Mouse (Mus musculus): ENCODE measurements around the gene Mmd. TPM values are rescaled to one million over a fixed set of nuclear protein-coding genes. Genes with fewer than 3 reads are reported as not detected.
A peak's percentile ranks its signal among the peaks of the same experiment; 100 is the strongest.

Gene Mmd
- polyA plus RNA-seq (2016; fragmentation: Nextera tagmentation; extraction: Ambion mirVana): 76.7 and 76.8 TPM in 2 replicates

- H3K36me3 ChIP-seq: no peaks in the 10 kb centered on the region
- peak within 1 kb of the TSS; percentile 92 for H3K27ac ChIP-seq
- under 1% methylated on average over 38 of the region's 51 CpGs for WGBS
- peak within 1 kb of the TSS; percentile 93 for H3K9ac ChIP-seq
- ATAC-seq (ENCODE audit: low FRiP score): peak; percentile 99
- H3K4me2 ChIP-seq (replicated peaks): peak within 1 kb of the TSS; percentile 90
- H3K4me1 ChIP-seq: peaks cover 17% of the 10 kb centered on the region
- H3K27me3 ChIP-seq: no peaks in the 10 kb centered on the region
- H3K9me3 ChIP-seq (replicated peaks): no peaks in the 10 kb centered on the region
- peak within 1 kb of the TSS; percentile 84 for H3K4me3 ChIP-seq
Measured at GRCm38 (mm10) chr11:90249025-90249650, at the start of gene Mmd. TSS of gene Mmd (plus strand) at chr11:90249456.

GRCm38 (mm10) chr11:90200826-90201225 lies 48.4 kb upstream of the Mmd start:
- Histone ChIP-seq H3K4me1 (no peaks in the 10 kb centered on the region), H3K27me3 (no peaks in the 10 kb centered on the region), H3K4me2 (replicated peaks) (no peak overlapping the region), H3K9me3 (replicated peaks) (no peaks in the 10 kb centered on the region), H3K4me3 (no peak overlapping the region), H3K36me3 (no peaks in the 10 kb centered on the region), H3K27ac (no peak overlapping the region), H3K9ac (no peak overlapping the region)
- no peak for ATAC-seq (ENCODE audit: low FRiP score)
- 89% methylated on average over 2 of the region's 2 CpGs for WGBS

GRCm38 (mm10) chr11:90214246-90214645 lies 35.0 kb upstream of the Mmd start:
- ATAC-seq (ENCODE audit: low FRiP score): no peak

GRCm38 (mm10) chr11:90220022-90220645 lies 29.1 kb upstream of the Mmd start:
- no peak for ATAC-seq (ENCODE audit: low FRiP score)
- 72% methylated on average over 6 of the region's 6 CpGs for WGBS
- no peaks in the 10 kb centered on the region for H3K4me1 ChIP-seq
- no peaks in the 10 kb centered on the region for H3K36me3 ChIP-seq
- H3K4me2 ChIP-seq (replicated peaks): no peak overlapping the region
- no peak overlapping the region for H3K9ac ChIP-seq
- H3K9me3 ChIP-seq (replicated peaks): no peaks in the 10 kb centered on the region
- H3K27ac ChIP-seq: no peak overlapping the region
- no peaks in the 10 kb centered on the region for H3K27me3 ChIP-seq
- H3K4me3 ChIP-seq: no peak overlapping the region

More at GRCm38 (mm10) chr11:90214246-90214645, 35.0 kb upstream of the Mmd start:
- no peaks in the 10 kb centered on the region for H3K27me3 ChIP-seq
- no peaks in the 10 kb centered on the region for H3K36me3 ChIP-seq
- H3K4me2 ChIP-seq (replicated peaks): no peak overlapping the region
- no peaks in the 10 kb centered on the region for H3K4me1 ChIP-seq
- no peak overlapping the region for H3K27ac ChIP-seq
- no peak overlapping the region for H3K4me3 ChIP-seq
- WGBS: 41% methylated on average over 7 of the region's 7 CpGs
- no peak overlapping the region for H3K9ac ChIP-seq
- no peaks in the 10 kb centered on the region for H3K9me3 ChIP-seq (replicated peaks)

- WGBS: 30% methylated on average over 2 of the region's 2 CpGs
- H3K36me3 ChIP-seq: no peaks in the 10 kb centered on the region
- no peak overlapping the region for H3K27ac ChIP-seq
- no peaks in the 10 kb centered on the region for H3K27me3 ChIP-seq
- no peaks in the 10 kb centered on the region for H3K4me1 ChIP-seq
- no peak overlapping the region for H3K4me3 ChIP-seq
- H3K9me3 ChIP-seq (replicated peaks): no peaks in the 10 kb centered on the region
- H3K9ac ChIP-seq: no peak overlapping the region
- ATAC-seq (ENCODE audit: low FRiP score): no peak
- no peak overlapping the region for H3K4me2 ChIP-seq (replicated peaks)
Measured at GRCm38 (mm10) chr11:90220750-90221149, 28.5 kb upstream of the Mmd start.

GRCm38 (mm10) chr11:90224914-90225470 lies 24.3 kb upstream of the Mmd start:
- Histone ChIP-seq H3K9me3 (replicated peaks) (no peaks in the 10 kb centered on the region), H3K4me3 (no peak overlapping the region), H3K27ac (no peak overlapping the region), H3K4me2 (replicated peaks) (no peak overlapping the region), H3K36me3 (no peaks in the 10 kb centered on the region), H3K4me1 (peaks cover 6% of the 10 kb centered on the region; the same call in 1 of the 2 replicates), H3K9ac (no peak overlapping the region), H3K27me3 (no peaks in the 10 kb centered on the region)
- 77% methylated on average over 11 of the region's 11 CpGs for WGBS
- ATAC-seq (ENCODE audit: low FRiP score): no peak

- Histone ChIP-seq H3K9me3 (replicated peaks) (no peaks in the 10 kb centered on the region), H3K36me3 (no peaks in the 10 kb centered on the region), H3K9ac (no peak overlapping the region), H3K4me2 (replicated peaks) (no peak overlapping the region), H3K27me3 (no peaks in the 10 kb centered on the region), H3K27ac (no peak overlapping the region), H3K4me3 (no peak overlapping the region), H3K4me1 (peaks cover 9% of the 10 kb centered on the region; the same call in 1 of the 2 replicates)
- ATAC-seq (ENCODE audit: low FRiP score): no peak
- 52% methylated on average over 12 of the region's 12 CpGs for WGBS
Measured at GRCm38 (mm10) chr11:90227000-90227922, 22.0 kb upstream of the Mmd start.

GRCm38 (mm10) chr11:90228251-90228949 lies 20.9 kb upstream of the Mmd start:
- Histone ChIP-seq H3K27me3 (no peaks in the 10 kb centered on the region), H3K27ac (no peak overlapping the region), H3K4me3 (no peak overlapping the region), H3K9me3 (replicated peaks) (no peaks in the 10 kb centered on the region), H3K36me3 (no peaks in the 10 kb centered on the region), H3K4me2 (replicated peaks) (no peak overlapping the region), H3K4me1 (peaks cover 9% of the 10 kb centered on the region; the same call in 1 of the 2 replicates), H3K9ac (no peak overlapping the region)
- WGBS: 79% methylated on average over 9 of the region's 9 CpGs
- ATAC-seq (ENCODE audit: low FRiP score): no peak

- Histone ChIP-seq H3K27me3 (no peaks in the 10 kb centered on the region), H3K9ac (no peak overlapping the region), H3K27ac (no peak overlapping the region), H3K4me3 (no peak overlapping the region), H3K4me2 (replicated peaks) (no peak overlapping the region), H3K9me3 (replicated peaks) (no peaks in the 10 kb centered on the region), H3K36me3 (no peaks in the 10 kb centered on the region), H3K4me1 (peaks cover 9% of the 10 kb centered on the region; the same call in 1 of the 2 replicates)
- no peak for ATAC-seq (ENCODE audit: low FRiP score)
Measured at GRCm38 (mm10) chr11:90229800-90230199, 19.5 kb upstream of the Mmd start.

- H3K9ac ChIP-seq: no peak overlapping the region
Measured at GRCm38 (mm10) chr11:90230671-90231070, 18.6 kb upstream of the Mmd start.

GRCm38 (mm10) chr11:90231631-90232030 lies 17.6 kb upstream of the Mmd start:
- H3K4me1 ChIP-seq: peaks cover 9% of the 10 kb centered on the region; the same call in 1 of the 2 replicates
- H3K4me2 ChIP-seq (replicated peaks): no peak overlapping the region
- no peak overlapping the region for H3K4me3 ChIP-seq
- no peak overlapping the region for H3K27ac ChIP-seq
- ATAC-seq (ENCODE audit: low FRiP score): no peak
- H3K9ac ChIP-seq: no peak overlapping the region
- H3K36me3 ChIP-seq: no peaks in the 10 kb centered on the region
- no peaks in the 10 kb centered on the region for H3K9me3 ChIP-seq (replicated peaks)
- no peaks in the 10 kb centered on the region for H3K27me3 ChIP-seq
- WGBS: 49% methylated on average over 2 of the region's 2 CpGs

More at GRCm38 (mm10) chr11:90230671-90231070, 18.6 kb upstream of the Mmd start:
- Histone ChIP-seq H3K4me1 (peaks cover 9% of the 10 kb centered on the region; the same call in 1 of the 2 replicates), H3K4me2 (replicated peaks) (no peak overlapping the region), H3K36me3 (no peaks in the 10 kb centered on the region), H3K4me3 (no peak overlapping the region), H3K9me3 (replicated peaks) (no peaks in the 10 kb centered on the region), H3K27ac (no peak overlapping the region), H3K27me3 (no peaks in the 10 kb centered on the region)
- 75% methylated on average over 2 of the region's 2 CpGs for WGBS
- no peak for ATAC-seq (ENCODE audit: low FRiP score)

Measured in hindbrain, embryonic 12.5 days (tissue).